Comparison of ENCODE assay signal across 10 mouse cellular contexts in genomic region chr15:79661852-79662251, GRCm38 (mm10). TPM values are rescaled to one million over a fixed set of nuclear protein-coding genes. Genes with fewer than 3 reads are reported as not detected.
DNase-seq lines count a peak whose midpoint lies in the region; ATAC-seq and TF ChIP-seq lines count a peak whose summit lies in the region.
"Had no signal": no experiment of that assay in that cellular context is flagged by ENCODE, and none has a peak within 500 bp of the region (broad histone marks: within the 10 kb centered on the region; RNA-seq: fewer than 3 reads in every experiment).

No protein-coding gene starts in this region.

- WGBS in forebrain, embryonic 11.5 days: 72% methylated on average over 4 of the region's 4 CpGs
- 78% methylated on average over 4 of the region's 4 CpGs for WGBS in forebrain, embryonic 13.5 days
- WGBS in neural tube, embryonic 15.5 days: 77% methylated on average over 4 of the region's 4 CpGs
- 69% methylated on average over 4 of the region's 4 CpGs for WGBS in stomach, postnatal 0 days

- no peak overlapping the region for H3K4me3 ChIP-seq in forebrain, embryonic 11.5 days (ENCODE audit: low read depth, low read length)
- no peak overlapping the region for H3K4me3 ChIP-seq in forebrain, embryonic 13.5 days
- no peak overlapping the region for H3K4me3 ChIP-seq in neural tube, embryonic 15.5 days (replicated peaks)
- H3K4me3 ChIP-seq in stomach, postnatal 0 days (ENCODE audit: low read depth, low read length): no peak overlapping the region
- H3K4me3 ChIP-seq: hindbrain, embryonic 15.5 days; myocyte had no signal

- TF ChIP-seq CTCF in stomach, postnatal 0 days (IDR thresholded peaks at IDR 0.05; ENCODE audit: low read depth): peak; percentile 64

- H3K36me3 ChIP-seq in forebrain, embryonic 11.5 days (ENCODE audit: control insufficient read depth, insufficient read depth, low read length): no peaks in the 10 kb centered on the region; the same call in 1 of the 2 replicates
- H3K36me3 ChIP-seq in forebrain, embryonic 13.5 days (ENCODE audit: poor library complexity, severe bottlenecking): peaks cover 40% of the 10 kb centered on the region
- H3K36me3 ChIP-seq in neural tube, embryonic 15.5 days: peaks cover 34% of the 10 kb centered on the region
- peaks cover 7% of the 10 kb centered on the region; the same call in 1 of the 2 replicates for H3K36me3 ChIP-seq in stomach, postnatal 0 days (ENCODE audit: control insufficient read depth, insufficient read depth, low read length)

- peaks cover 3% of the 10 kb centered on the region for H3K4me1 ChIP-seq in forebrain, embryonic 11.5 days (replicated peaks; ENCODE audit: control insufficient read depth, insufficient read depth, low read length)
- peaks cover 7% of the 10 kb centered on the region for H3K4me1 ChIP-seq in forebrain, embryonic 13.5 days
- peaks cover 12% of the 10 kb centered on the region for H3K4me1 ChIP-seq in neural tube, embryonic 15.5 days
- 0 out of 2 replicates have a peak, but pooled peaks cover 2% of the 10 kb centered on the region for H3K4me1 ChIP-seq in stomach, postnatal 0 days (replicated peaks; ENCODE audit: control insufficient read depth, insufficient read depth)

- no peak overlapping the region for H3K9ac ChIP-seq in forebrain, embryonic 11.5 days (ENCODE audit: low read length)
- H3K9ac ChIP-seq in forebrain, embryonic 13.5 days: no peak overlapping the region
- no peak overlapping the region for H3K9ac ChIP-seq in neural tube, embryonic 15.5 days (replicated peaks)
- no peak overlapping the region for H3K9ac ChIP-seq in stomach, postnatal 0 days (ENCODE audit: low read length)
- H3K9ac ChIP-seq: hindbrain, embryonic 15.5 days had no signal

- DNase-seq in forebrain, embryonic 11.5 days (ENCODE audit: low spot score): peak; percentile 73
- peak; percentile 37 for DNase-seq in neural tube, embryonic 10.5 days (ENCODE audit: extremely low spot score, low spot score)
- peak; percentile 53 to 59 for DNase-seq in kidney, postnatal 4 days
- DNase-seq in stomach, postnatal 0 days (ENCODE audit: low spot score): peak; percentile 33
- DNase-seq in layer of hippocampus, adult 11-12 months (ENCODE audit: low spot score): no peak
- DNase-seq in frontal cortex, postnatal 25 days (ENCODE audit: low spot score in 2 of 2): no peak

- H3K9me3 ChIP-seq in forebrain, embryonic 11.5 days (ENCODE audit: control insufficient read depth, low read length): no peaks in the 10 kb centered on the region
- H3K9me3 ChIP-seq in forebrain, embryonic 13.5 days (replicated peaks): no peaks in the 10 kb centered on the region
- no peaks in the 10 kb centered on the region for H3K9me3 ChIP-seq in neural tube, embryonic 15.5 days (replicated peaks)
- no peaks in the 10 kb centered on the region for H3K9me3 ChIP-seq in stomach, postnatal 0 days (ENCODE audit: control insufficient read depth, low read length)
- H3K9me3 ChIP-seq: hindbrain, embryonic 15.5 days had no signal

- no peak overlapping the region for H3K27ac ChIP-seq in forebrain, embryonic 11.5 days (ENCODE audit: low read depth, low read length)
- H3K27ac ChIP-seq in forebrain, embryonic 13.5 days: no peak overlapping the region
- no peak overlapping the region for H3K27ac ChIP-seq in neural tube, embryonic 15.5 days (replicated peaks)
- H3K27ac ChIP-seq in stomach, postnatal 0 days (replicated peaks): no peak overlapping the region
- H3K27ac ChIP-seq: hindbrain, embryonic 15.5 days had no signal

- no peak for TF ChIP-seq EP300 in stomach, postnatal 0 days (optimal IDR thresholded peaks at IDR 0.05)

- no peak for ATAC-seq in forebrain, embryonic 11.5 days (replicated peaks; ENCODE audit: low FRiP score)
- ATAC-seq in forebrain, embryonic 13.5 days: no peak
- ATAC-seq in neural tube, embryonic 15.5 days (ENCODE audit: low FRiP score): no peak
- ATAC-seq in stomach, postnatal 0 days (ENCODE audit: low FRiP score, low TSS enrichment): no peak

- H3K27me3 ChIP-seq in forebrain, embryonic 11.5 days (ENCODE audit: control insufficient read depth, insufficient read depth, low read length): no peaks in the 10 kb centered on the region
- H3K27me3 ChIP-seq in forebrain, embryonic 13.5 days: no peaks in the 10 kb centered on the region
- H3K27me3 ChIP-seq in neural tube, embryonic 15.5 days (replicated peaks): no peaks in the 10 kb centered on the region
- H3K27me3 ChIP-seq in stomach, postnatal 0 days (ENCODE audit: control insufficient read depth, insufficient read depth, low read length): no peaks in the 10 kb centered on the region
- H3K27me3 ChIP-seq: hindbrain, embryonic 15.5 days had no signal

- no peak overlapping the region for H3K4me2 ChIP-seq in forebrain, embryonic 11.5 days (ENCODE audit: low read depth, low read length, severe bottlenecking)
- no peak overlapping the region for H3K4me2 ChIP-seq in forebrain, embryonic 13.5 days
- H3K4me2 ChIP-seq in neural tube, embryonic 15.5 days: no peak overlapping the region
- no peak overlapping the region for H3K4me2 ChIP-seq in stomach, postnatal 0 days (replicated peaks; ENCODE audit: low read depth)
- H3K4me2 ChIP-seq: hindbrain, embryonic 15.5 days had no signal

RNA-seq across cellular contexts. Expression of gene Cby1, which starts 2.9 kb away (rescaled TPM):
- 78.8 and 81.6 TPM in 2 replicates for polyA plus RNA-seq in forebrain, embryonic 11.5 days (2014; fragmentation: Nextera tagmentation; extraction: Ambion mirVana)
- 103 and 109 TPM in 2 replicates for polyA plus RNA-seq in forebrain, embryonic 13.5 days (2015; fragmentation: Nextera tagmentation; extraction: Ambion mirVana)
- 85.0 and 94.6 TPM in 2 replicates for polyA plus RNA-seq in neural tube, embryonic 15.5 days (2015; fragmentation: Nextera tagmentation; extraction: Ambion mirVana)
- 30.2 and 31.2 TPM in 2 replicates for polyA plus RNA-seq in stomach, postnatal 0 days (2015; fragmentation: Nextera tagmentation; extraction: Ambion mirVana)

RNA-seq across cellular contexts. Expression of gene Fam227a, which starts 3.1 kb away (rescaled TPM):
- polyA plus RNA-seq in forebrain, embryonic 11.5 days (2014; fragmentation: Nextera tagmentation; extraction: Ambion mirVana): 4.5 and 4.7 TPM in 2 replicates
- polyA plus RNA-seq in forebrain, embryonic 13.5 days (2015; fragmentation: Nextera tagmentation; extraction: Ambion mirVana): 5.8 and 6.3 TPM in 2 replicates
- polyA plus RNA-seq in neural tube, embryonic 15.5 days (2015; fragmentation: Nextera tagmentation; extraction: Ambion mirVana): 3.0 and 3.7 TPM in 2 replicates
- polyA plus RNA-seq in stomach, postnatal 0 days (2015; fragmentation: Nextera tagmentation; extraction: Ambion mirVana): 0.29 and 0.41 TPM in 2 replicates

RNA-seq across cellular contexts. Expression of gene Tomm22, which starts 8.8 kb away (rescaled TPM):
- 271 and 288 TPM in 2 replicates for polyA plus RNA-seq in forebrain, embryonic 11.5 days (2014; fragmentation: Nextera tagmentation; extraction: Ambion mirVana)
- polyA plus RNA-seq in forebrain, embryonic 13.5 days (2015; fragmentation: Nextera tagmentation; extraction: Ambion mirVana): 288 TPM in 2 replicates
- 231 and 246 TPM in 2 replicates for polyA plus RNA-seq in neural tube, embryonic 15.5 days (2015; fragmentation: Nextera tagmentation; extraction: Ambion mirVana)
- polyA plus RNA-seq in stomach, postnatal 0 days (2015; fragmentation: Nextera tagmentation; extraction: Ambion mirVana): 186 and 196 TPM in 2 replicates

RNA-seq across cellular contexts. Expression of gene Josd1, which starts 25.9 kb away (rescaled TPM):
- polyA plus RNA-seq in forebrain, embryonic 11.5 days (2014; fragmentation: Nextera tagmentation; extraction: Ambion mirVana): 13.4 and 13.8 TPM in 2 replicates
- polyA plus RNA-seq in forebrain, embryonic 13.5 days (2015; fragmentation: Nextera tagmentation; extraction: Ambion mirVana): 17.9 and 18.7 TPM in 2 replicates
- polyA plus RNA-seq in neural tube, embryonic 15.5 days (2015; fragmentation: Nextera tagmentation; extraction: Ambion mirVana): 20.6 and 21.8 TPM in 2 replicates
- 11.7 and 13.4 TPM in 2 replicates for polyA plus RNA-seq in stomach, postnatal 0 days (2015; fragmentation: Nextera tagmentation; extraction: Ambion mirVana)

RNA-seq across cellular contexts. Expression of gene Gtpbp1, which starts 28.8 kb away (rescaled TPM):
- 53.4 and 54.3 TPM in 2 replicates for polyA plus RNA-seq in forebrain, embryonic 11.5 days (2014; fragmentation: Nextera tagmentation; extraction: Ambion mirVana)
- polyA plus RNA-seq in forebrain, embryonic 13.5 days (2015; fragmentation: Nextera tagmentation; extraction: Ambion mirVana): 47.2 and 50.9 TPM in 2 replicates
- 43.2 and 44.0 TPM in 2 replicates for polyA plus RNA-seq in neural tube, embryonic 15.5 days (2015; fragmentation: Nextera tagmentation; extraction: Ambion mirVana)
- polyA plus RNA-seq in stomach, postnatal 0 days (2015; fragmentation: Nextera tagmentation; extraction: Ambion mirVana): 13.3 and 17.1 TPM in 2 replicates

Comparison
In these comparisons a context has a peak if more than half of its experiments do, and no peak if none do; other contexts are left out.
1. DNase-seq: peak in forebrain, embryonic 11.5 days (single experiment), neural tube, embryonic 10.5 days (single experiment), kidney, postnatal 4 days (2 of 2) and stomach, postnatal 0 days (single experiment); none in layer of hippocampus, adult 11-12 months (single experiment) and frontal cortex, postnatal 25 days (0 of 2).